Mouse (Mus musculus) left cerebral cortex, postnatal 10 days (tissue): ENCODE measurements around the gene Hsd17b14. TPM values are rescaled to one million over a fixed set of nuclear protein-coding genes. Genes with fewer than 3 reads are reported as not detected.

Experiments used
- DNase-seq, 2 experiments: peaks; one replicate each; pipeline ENCODE4 v3.0.0; 2021 to 2022; ENCODE audit warnings: low spot score in 2 of 2, mixed read lengths in 1 of 2; ENCODE audit errors: extremely low spot score in 1 of 2
- intact Hi-C: fragments of 180-260 bp; cut with DNase I; formaldehyde crosslinking; loops from one replicate; pipeline ENCODE4 v1.15.1; 2025
- total RNA-seq, 2 experiments: library from RNA; stranded (reverse); gene quantifications; 2 replicates each; pipeline ENCODE4 v1.2.3; 2021

The Hsd17b14 gene
- total RNA-seq, 2 experiments from 2014 or later = 0.93 TPM; not detected in 1

- intact Hi-C loops = loop anchor here (5.0 kb wide), 1 partner anchor 33 kb away; no protein-coding TSS in a partner anchor
- DNase-seq = no peak
These were observed 35.2 kb downstream of the Hsd17b14 start for GRCm38 (mm10) chr7:45589898-45590297.

- intact Hi-C loops = loop anchor here (5.0 kb wide), 1 partner anchor 34 kb away; no protein-coding TSS in a partner anchor
These were observed 36.2 kb downstream of the Hsd17b14 start for GRCm38 (mm10) chr7:45590874-45591273.

GRCm38 (mm10) chr7:45591880-45592279, 37.2 kb downstream of the Hsd17b14 start:
- intact Hi-C loops = loop anchor here (5.0 kb wide), 1 partner anchor 35 kb away; no protein-coding TSS in a partner anchor
- DNase-seq = no peak

More at GRCm38 (mm10) chr7:45590874-45591273, 36.2 kb downstream of the Hsd17b14 start:
- DNase-seq = no peak

GRCm38 (mm10) chr7:45593118-45593815, 38.6 kb downstream of the Hsd17b14 start:
- peak; percentile 61 to 72 for DNase-seq

GRCm38 (mm10) chr7:45595176-45595575, 40.5 kb downstream of the Hsd17b14 start:
- no peak for DNase-seq
- intact Hi-C loops = no loop called here

More at GRCm38 (mm10) chr7:45593118-45593815, 38.6 kb downstream of the Hsd17b14 start:
- intact Hi-C loops = loop anchor here (5.0 kb wide), 1 partner anchor 36 kb away; no protein-coding TSS in a partner anchor

GRCm38 (mm10) chr7:45596107-45596506, 41.4 kb downstream of the Hsd17b14 start:
- intact Hi-C loops = loop anchor here (2.0 kb wide), 1 partner anchor 17 kb away; no protein-coding TSS in a partner anchor
- no peak for DNase-seq

- no peak for DNase-seq
- intact Hi-C loops = loop anchor here (2.0 kb wide), 1 partner anchor 16 kb away; no protein-coding TSS in a partner anchor
These were observed 42.3 kb downstream of the Hsd17b14 start for GRCm38 (mm10) chr7:45597013-45597412.

GRCm38 (mm10) chr7:45597527-45597926, 42.8 kb downstream of the Hsd17b14 start:
- intact Hi-C loops = loop anchor here (2.0 kb wide), 1 partner anchor 15 kb away; no protein-coding TSS in a partner anchor
- no peak for DNase-seq

- intact Hi-C loops = no loop called here
- no peak for DNase-seq
These were observed 44.5 kb downstream of the Hsd17b14 start for GRCm38 (mm10) chr7:45598960-45599879.

GRCm38 (mm10) chr7:45605704-45606289, 51.1 kb downstream of the Hsd17b14 start:
- intact Hi-C loops = loop anchor here (5.0 kb wide), 1 partner anchor 87 kb away; the partner anchor contains the start of gene Sec1
- no peak for DNase-seq

- intact Hi-C loops = loop anchor here (5.0 kb wide), 1 partner anchor 83 kb away; the partner anchor contains the start of gene Sec1
- DNase-seq = no peak
These were observed 54.8 kb downstream of the Hsd17b14 start for GRCm38 (mm10) chr7:45609511-45609910.

GRCm38 (mm10) chr7:45616277-45616676, 61.6 kb downstream of the Hsd17b14 start:
- DNase-seq = no peak
- intact Hi-C loops = no loop called here

GRCm38 (mm10) chr7:45617042-45617695, 62.5 kb downstream of the Hsd17b14 start, which contains the start of gene Fut1:
Gene Fut1, plus strand, starts transcription at chr7:45617289.
- DNase-seq = no peak
- intact Hi-C loops = no loop called here

Other genes starting within 250 kb of the Hsd17b14 start
- 10 to 100 TPM; 20.5 to 32.2 TPM for gene Trpm4, start 221.1 kb upstream of the Hsd17b14 start, total RNA-seq
- gene Hrc, start 219.6 kb upstream of the Hsd17b14 start, total RNA-seq = 1 to 10 TPM in 1 of 2 experiments, under 1 TPM in 1; 0.99 to 1.3 TPM
- gene Ppfia3, start 187.9 kb upstream of the Hsd17b14 start, total RNA-seq = 100 to 1,000 TPM; 142 to 147 TPM
- 100 to 1,000 TPM; 176 to 192 TPM for gene Lin7b, start 184.3 kb upstream of the Hsd17b14 start, total RNA-seq
- gene Snrnp70, start 159.2 kb upstream of the Hsd17b14 start, total RNA-seq = 100 to 1,000 TPM; 352 to 384 TPM
- not detected for gene Kcna7, start 149.2 kb upstream of the Hsd17b14 start, total RNA-seq
- gene Ntf5, start 141.2 kb upstream of the Hsd17b14 start, total RNA-seq = not detected
- not detected for gene Lhb, start 134.1 kb upstream of the Hsd17b14 start, total RNA-seq
- 10 to 100 TPM; 16.9 to 17.3 TPM for gene Gys1, start 120.0 kb upstream of the Hsd17b14 start, total RNA-seq
- gene Ruvbl2, start 116.8 kb upstream of the Hsd17b14 start, total RNA-seq = 10 to 100 TPM; 31.3 to 41.1 TPM
- gene Ftl1, start 95.0 kb upstream of the Hsd17b14 start, total RNA-seq = 100 to 1,000 TPM; 445 to 456 TPM
- 10 to 100 TPM; 86.0 to 93.8 TPM for gene Bax, start 88.0 kb upstream of the Hsd17b14 start, total RNA-seq
- not detected for gene Tulp2, start 73.0 kb upstream of the Hsd17b14 start, total RNA-seq
- not detected for gene Gm45808, start 68.1 kb upstream of the Hsd17b14 start, total RNA-seq
- 1 to 10 TPM; 3.0 to 3.1 TPM for gene Dhdh, start 66.1 kb upstream of the Hsd17b14 start, total RNA-seq
- 100 to 1,000 TPM; 114 to 127 TPM for gene Nucb1, start 44.5 kb upstream of the Hsd17b14 start, total RNA-seq
- gene Ppp1r15a, start 28.6 kb upstream of the Hsd17b14 start, total RNA-seq = 10 to 100 TPM; 25.5 to 28.5 TPM
- gene Plekha4, start 28.6 kb upstream of the Hsd17b14 start, total RNA-seq = 1 to 10 TPM; 1.3 to 2.7 TPM
- gene Bcat2, start 15.3 kb downstream of the Hsd17b14 start, total RNA-seq = 10 to 100 TPM; 20.9 to 21.8 TPM
- not detected for gene Fgf21, start 60.6 kb downstream of the Hsd17b14 start, total RNA-seq
- gene Fut1, start 62.4 kb downstream of the Hsd17b14 start, total RNA-seq = under 1 TPM; 0.13 to 0.30 TPM
- gene Izumo1, start 66.9 kb downstream of the Hsd17b14 start, total RNA-seq = not detected
- 10 to 100 TPM; 15.1 to 15.8 TPM for gene Rasip1, start 72.6 kb downstream of the Hsd17b14 start, total RNA-seq
- gene Mamstr, start 85.1 kb downstream of the Hsd17b14 start, total RNA-seq = 1 to 10 TPM; 1.2 to 2.2 TPM
- gene Fut2, start 111.5 kb downstream of the Hsd17b14 start, total RNA-seq = under 1 TPM; 0.18 to 0.24 TPM
- under 1 TPM; 0.45 to 0.47 TPM for gene Ntn5, start 129.1 kb downstream of the Hsd17b14 start, total RNA-seq
- under 1 TPM; 0.34 to 0.39 TPM for gene Sec1, start 139.5 kb downstream of the Hsd17b14 start, total RNA-seq
- gene Car11, start 144.9 kb downstream of the Hsd17b14 start, total RNA-seq = 100 to 1,000 TPM; 152 to 154 TPM
- gene Dbp, start 150.2 kb downstream of the Hsd17b14 start, total RNA-seq = 10 to 100 TPM; 40.9 to 51.0 TPM
- gene Rpl18, start 160.6 kb downstream of the Hsd17b14 start, total RNA-seq = 100 to 1,000 TPM; 437 to 456 TPM
- gene Sphk2, start 163.1 kb downstream of the Hsd17b14 start, total RNA-seq = 10 to 100 TPM; 23.0 to 24.6 TPM
- gene Fam83e, start 166.3 kb downstream of the Hsd17b14 start, total RNA-seq = under 1 TPM; 0.26 to 0.39 TPM
- not detected for gene Spaca4, start 170.9 kb downstream of the Hsd17b14 start, total RNA-seq
- gene Lmtk3, start 228.8 kb downstream of the Hsd17b14 start, total RNA-seq = 100 to 1,000 TPM; 268 to 281 TPM
- 10 to 100 TPM in 1 of 2 experiments, 1 to 10 TPM in 1; 9.7 to 11.5 TPM for gene Sult2b1, start 229.8 kb downstream of the Hsd17b14 start, total RNA-seq